Mouse (Mus musculus) E14TG2a.4 (cell line): ENCODE data around the gene Lyz1.

ENCODE experiments used
- CTCF ChIP-seq: conservative IDR thresholded peaks from 2 replicates; pipeline ENCODE4 v1.5.1; 2014; ENCODE audit warnings: low read length
- POU5F1 ChIP-seq: IDR thresholded peaks from 2 replicates; pipeline ENCODE4 v1.6.1; 2014; ENCODE audit warnings: low read length, borderline replicate concordance

- TF ChIP-seq CTCF (no peak), POU5F1 (no peak)
These were observed 7.8 kb downstream of the Lyz1 start for GRCm38 (mm10) chr10:117284578-117285520.
